Mouse (Mus musculus): ENCODE results near the gene BC049352.

- TF ChIP-seq EP300 (IDR thresholded peaks at IDR 0.05; ENCODE audit: low read depth) (no peak), CTCF (IDR thresholded peaks at IDR 0.05; ENCODE audit: low read depth) (no peak)
Observed at GRCm38 (mm10) chr9:45145533-45146266, 36.1 kb upstream of the BC049352 start.
